Mouse (Mus musculus) megakaryocyte, embryonic 14.5 days (primary cell): Measurements from ENCODE around the gene Dhcr7. TPM values are rescaled to one million over a fixed set of nuclear protein-coding genes. Genes with fewer than 3 reads are reported as not detected.

Experiments
- H3K27me3 ChIP-seq: replicated peaks from 2 replicates; pipeline ENCODE3; 2012; ENCODE audit warnings: inconsistent platforms
- H3K36me3 ChIP-seq: replicated peaks from 2 replicates; pipeline ENCODE3; 2012; ENCODE audit warnings: low read length, inconsistent platforms, mixed read lengths
- H3K4me1 ChIP-seq: 2 replicates; pipeline ENCODE4 v1.6.1; 2012; ENCODE audit warnings: inconsistent platforms
- H3K4me3 ChIP-seq: replicated peaks from 2 replicates; pipeline ENCODE3; 2012; ENCODE audit warnings: moderate library complexity, mild to moderate bottlenecking, inconsistent platforms
- H3K9me3 ChIP-seq: 2 replicates; pipeline ENCODE4 v1.6.1; 2012; ENCODE audit warnings: inconsistent platforms
- FLI1 ChIP-seq: IDR thresholded peaks from 2 replicates; pipeline ENCODE4 v1.6.1; 2012; ENCODE audit warnings: low read length, inconsistent platforms, mixed read lengths
- GATA1 ChIP-seq: IDR thresholded peaks from 3 replicates; pipeline ENCODE4 v1.6.1; 2012; ENCODE audit warnings: mixed read lengths, low read length, inconsistent platforms, borderline replicate concordance
- polyA plus RNA-seq: library from polyadenylated mRNA; stranded (reverse); fragments of >175 nt; gene quantifications from 2 replicates; pipeline ENCODE4 v1.2.3, GENCODE M21; 2012; ENCODE audit warnings: low replicate concordance; ENCODE audit not compliant: insufficient read depth

Gene Dhcr7
- 12.3 and 14.5 TPM in 2 replicates for polyA plus RNA-seq

DNA sequence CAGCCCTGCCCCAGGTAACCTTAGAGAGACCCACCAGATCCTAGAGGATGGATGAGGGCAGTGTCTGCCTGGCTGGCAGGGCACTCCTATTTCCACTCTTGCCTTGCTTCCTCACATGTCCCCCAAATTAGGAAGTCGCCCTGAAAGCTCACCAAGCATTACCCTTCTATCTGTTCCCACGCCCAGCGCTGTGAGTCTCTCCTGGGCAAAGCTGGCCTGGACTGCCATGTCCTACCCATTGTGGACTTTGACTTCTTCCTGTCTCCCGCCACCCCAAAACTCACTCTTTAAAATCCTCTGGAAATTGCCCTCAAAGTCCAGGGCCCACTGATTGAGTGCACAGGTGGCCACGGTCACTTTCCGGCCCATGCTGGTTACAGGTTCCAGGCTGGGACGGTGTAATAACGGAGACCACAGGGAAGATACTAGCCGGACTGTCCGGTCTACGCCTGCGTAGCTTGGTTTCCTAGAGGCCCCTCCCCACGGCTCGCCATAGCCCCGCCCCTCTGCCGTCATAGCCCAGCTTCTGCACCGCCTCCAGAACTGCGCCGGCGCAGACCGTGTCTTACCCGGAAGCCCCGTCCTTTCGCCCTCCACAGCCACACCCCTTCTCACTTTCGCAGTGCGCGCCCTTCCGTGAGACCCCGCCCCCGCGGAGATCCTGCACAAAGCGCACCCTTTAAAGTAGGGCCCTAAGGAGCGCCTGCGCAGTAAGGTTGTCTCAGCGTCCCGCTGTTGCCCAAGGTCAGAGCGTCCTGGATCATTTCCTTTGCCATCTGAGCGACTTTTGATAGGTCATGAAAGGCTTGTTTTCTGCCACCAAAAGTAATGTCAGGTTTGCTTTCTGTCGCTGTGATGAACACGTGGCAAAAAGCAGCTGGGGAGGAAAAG, at the start of gene Dhcr7, which contains the start of gene Nadsyn1:
Gene Dhcr7 (plus strand): TSS at position 771 of the 891 bp plus-strand sequence.
Gene Nadsyn1 (minus strand): TSS at position 475 of the 891 bp plus-strand sequence.
- Histone ChIP-seq H3K9me3 (no peaks in the 10 kb centered on the region), H3K27me3 (no peaks in the 10 kb centered on the region), H3K36me3 (peaks cover 22% of the 10 kb centered on the region), H3K4me1 (peaks cover 44% of the 10 kb centered on the region), H3K4me3 (peak within 1 kb of the TSS; percentile 97)
- TF ChIP-seq GATA1: no peak
- no peak for TF ChIP-seq FLI1

DNA sequence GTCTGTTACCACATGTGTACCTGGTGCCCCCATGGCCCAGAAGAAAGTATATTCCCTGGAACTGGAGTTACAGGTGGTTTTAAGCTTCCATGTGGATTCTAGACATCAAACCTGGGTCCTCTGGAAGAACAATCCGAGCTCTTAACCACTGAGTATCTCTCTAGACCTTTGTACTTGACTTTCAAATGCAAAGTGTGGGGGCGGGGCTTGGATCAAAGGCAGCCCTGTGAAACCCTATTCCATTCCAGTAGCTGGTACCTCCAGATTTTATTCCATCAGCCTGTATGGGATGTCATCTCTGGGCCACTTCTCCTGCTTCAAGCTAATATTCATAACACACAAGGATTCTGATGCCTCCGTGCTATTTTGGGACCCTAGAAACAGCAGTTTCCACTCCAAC, 46.8 kb upstream of the Dhcr7 start:
- H3K4me1 ChIP-seq: peaks cover 1% of the 10 kb centered on the region; the same call in 1 of the 2 replicates
- peaks cover 50% of the 10 kb centered on the region for H3K27me3 ChIP-seq
- H3K36me3 ChIP-seq: no peaks in the 10 kb centered on the region
- peaks cover 4% of the 10 kb centered on the region for H3K9me3 ChIP-seq
- H3K4me3 ChIP-seq: no peak overlapping the region
- TF ChIP-seq FLI1: no peak
- TF ChIP-seq GATA1: no peak

DNA sequence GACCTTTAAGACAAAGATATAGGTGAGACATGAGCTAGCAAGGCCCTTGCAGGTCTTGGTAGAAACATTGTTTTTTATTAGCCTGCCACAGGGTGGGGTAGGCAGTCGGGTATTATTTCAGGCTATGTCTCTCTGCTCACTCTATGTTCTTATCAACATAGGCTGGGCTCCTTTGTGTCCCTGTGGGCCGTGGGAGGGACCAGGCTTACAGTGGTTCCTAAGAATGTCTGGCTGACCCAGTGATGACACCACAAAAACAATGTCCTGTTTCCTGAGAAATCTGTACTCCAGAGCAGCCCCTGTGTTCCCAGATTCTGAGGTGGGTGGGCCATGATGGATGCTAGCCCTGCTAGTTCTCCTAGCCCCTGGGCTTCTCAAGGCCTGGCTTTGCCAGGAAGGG, 45.6 kb upstream of the Dhcr7 start:
- TF ChIP-seq GATA1: no peak
- no peak for TF ChIP-seq FLI1

DNA sequence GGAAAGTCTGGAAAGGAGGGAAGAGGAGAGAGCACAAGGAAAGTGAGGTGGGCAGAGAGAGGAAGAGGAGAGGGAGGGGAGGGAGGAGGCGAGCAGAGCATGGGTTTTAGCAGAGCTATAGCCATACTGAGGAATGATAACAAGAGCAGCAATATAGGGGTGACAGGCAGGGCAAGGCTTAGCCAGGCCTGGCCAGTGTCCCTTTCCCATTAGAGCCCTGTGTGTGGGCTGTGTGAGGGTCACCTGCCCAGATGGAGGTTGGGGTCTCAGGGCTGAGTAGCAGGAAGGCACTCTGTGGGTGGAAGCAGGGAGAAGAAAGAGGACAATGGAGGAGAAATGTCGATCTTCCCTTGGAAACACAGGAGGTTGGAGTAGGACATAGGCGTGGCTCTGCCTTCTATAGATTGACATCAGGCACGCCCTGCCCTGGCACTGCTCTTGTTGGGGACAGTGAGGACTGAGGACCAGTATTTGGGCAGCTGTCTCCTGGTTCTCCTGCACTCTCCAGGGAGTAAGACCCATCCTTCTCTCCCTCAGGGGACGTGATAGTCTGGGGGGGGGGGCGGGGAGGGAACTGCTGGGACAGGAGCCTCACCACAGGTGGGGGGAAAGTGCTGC, 39.5 kb upstream of the Dhcr7 start:
- Histone ChIP-seq H3K27me3 (peaks cover 76% of the 10 kb centered on the region), H3K9me3 (no peaks in the 10 kb centered on the region), H3K36me3 (no peaks in the 10 kb centered on the region), H3K4me3 (peak overlapping the region; percentile 91), H3K4me1 (peaks cover 38% of the 10 kb centered on the region)
- TF ChIP-seq GATA1: no peak
- no peak for TF ChIP-seq FLI1

More for the DNA sequence above, 45.6 kb upstream of the Dhcr7 start:
- H3K4me3 ChIP-seq: no peak overlapping the region
- peaks cover under 1% of the 10 kb centered on the region for H3K9me3 ChIP-seq
- H3K36me3 ChIP-seq: no peaks in the 10 kb centered on the region
- peaks cover 5% of the 10 kb centered on the region; the same call in 1 of the 2 replicates for H3K4me1 ChIP-seq
- H3K27me3 ChIP-seq: peaks cover 59% of the 10 kb centered on the region

DNA sequence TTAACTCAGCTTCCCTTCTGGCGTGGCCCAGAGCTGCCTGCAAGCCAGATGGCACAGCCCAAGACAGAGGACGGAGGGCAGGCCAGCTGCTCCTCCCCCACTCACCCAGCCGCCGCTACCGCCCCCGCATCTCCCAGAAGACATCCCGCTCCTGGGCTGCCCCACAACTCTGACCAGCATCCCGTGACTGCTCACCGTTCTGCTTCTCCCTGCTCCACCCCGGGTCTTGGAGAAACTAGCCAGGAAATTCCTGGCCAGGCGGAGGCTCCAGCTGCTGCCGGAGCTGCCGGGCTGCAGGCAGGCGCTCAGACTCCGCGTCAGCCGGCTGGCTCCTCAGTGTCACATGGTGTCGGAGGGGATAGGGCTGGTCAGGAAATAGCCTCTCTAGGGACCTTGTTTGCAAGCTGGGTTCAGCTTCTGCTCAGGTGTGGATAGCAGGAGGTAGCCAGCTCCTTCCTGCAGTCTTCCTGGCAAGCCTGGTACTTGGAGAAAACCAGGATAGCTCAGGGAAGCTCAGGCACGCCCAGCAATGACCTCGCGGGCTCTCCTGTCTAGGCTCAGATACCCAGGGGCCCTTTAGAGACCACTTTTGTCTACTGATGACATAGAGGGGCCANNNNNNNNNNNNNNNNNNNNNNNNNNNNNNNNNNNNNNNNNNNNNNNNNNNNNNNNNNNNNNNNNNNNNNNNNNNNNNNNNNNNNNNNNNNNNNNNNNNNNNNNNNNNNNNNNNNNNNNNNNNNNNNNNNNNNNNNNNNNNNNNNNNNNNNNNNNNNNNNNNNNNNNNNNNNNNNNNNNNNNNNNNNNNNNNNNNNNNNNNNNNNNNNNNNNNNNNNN, 38.7 kb upstream of the Dhcr7 start, which contains the start of gene Mrgpre:
Gene Mrgpre (minus strand): TSS at position 505 of the 834 bp plus-strand sequence.
- H3K27me3 ChIP-seq: peaks cover 76% of the 10 kb centered on the region
- H3K4me1 ChIP-seq: peaks cover 38% of the 10 kb centered on the region
- no peaks in the 10 kb centered on the region for H3K36me3 ChIP-seq
- TF ChIP-seq GATA1: no peak
- TF ChIP-seq FLI1: no peak
- H3K9me3 ChIP-seq: 0 out of 2 replicates have a peak, but pooled peaks cover 4% of the 10 kb centered on the region
- peak within 1 kb of the TSS; percentile 91 for H3K4me3 ChIP-seq

DNA sequence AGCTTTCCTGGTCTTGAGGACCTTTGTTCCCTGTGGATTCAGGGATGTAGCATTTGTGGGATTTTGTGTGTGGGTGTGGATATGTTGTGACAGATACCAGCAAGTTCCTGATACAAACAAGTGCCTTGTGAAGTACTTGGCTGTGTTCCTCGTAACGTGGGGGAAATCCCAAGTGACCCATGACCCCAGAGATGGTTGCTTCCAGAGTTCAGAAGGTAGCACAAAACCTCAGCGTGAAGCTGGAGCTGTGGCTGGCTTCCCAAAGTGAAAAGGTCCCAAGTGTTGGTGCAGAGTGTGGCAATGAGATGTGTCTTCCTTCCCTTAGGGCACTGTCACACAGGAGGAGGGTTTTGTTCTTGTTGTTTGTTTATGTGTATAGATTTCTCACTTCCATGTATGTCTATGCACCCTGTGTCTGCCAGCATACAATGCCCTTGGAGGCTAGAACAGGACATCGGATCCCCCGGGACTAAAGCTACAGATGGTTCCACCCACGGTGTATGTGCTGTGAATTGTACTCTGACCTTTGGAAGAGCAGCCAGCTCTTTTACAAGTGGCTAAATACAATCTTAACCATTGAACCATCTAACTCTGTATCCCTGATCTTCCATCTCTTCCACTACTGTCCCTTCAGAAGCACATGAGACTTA, 30.5 kb upstream of the Dhcr7 start:
- TF ChIP-seq FLI1: no peak
- TF ChIP-seq GATA1: no peak
- H3K27me3 ChIP-seq: peaks cover 27% of the 10 kb centered on the region

DNA sequence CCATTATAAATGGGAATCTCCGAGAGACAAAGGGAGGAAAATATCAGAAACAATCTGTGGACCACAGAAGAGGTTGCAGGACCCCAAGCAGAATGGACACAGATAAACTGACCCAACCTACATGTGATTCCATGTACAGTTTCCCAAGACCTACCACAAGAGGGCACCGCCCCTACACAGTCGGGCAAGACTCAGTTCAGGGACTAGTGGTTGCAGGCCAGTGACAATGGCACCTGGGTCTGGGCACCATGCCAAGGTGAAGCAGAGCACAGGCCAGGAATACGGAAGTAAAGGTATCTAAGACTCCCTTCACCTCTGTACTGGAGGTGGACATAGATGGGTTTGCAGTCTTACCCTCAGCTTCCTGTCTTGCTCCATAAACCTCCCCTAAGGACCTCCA, 29.8 kb upstream of the Dhcr7 start:
- Histone ChIP-seq H3K4me1 (no peaks in the 10 kb centered on the region), H3K36me3 (peaks cover 34% of the 10 kb centered on the region), H3K27me3 (peaks cover 27% of the 10 kb centered on the region), H3K9me3 (peaks cover 20% of the 10 kb centered on the region), H3K4me3 (no peak overlapping the region)
- TF ChIP-seq FLI1 (no peak), GATA1 (no peak)

More for the DNA sequence above, 30.5 kb upstream of the Dhcr7 start:
- Histone ChIP-seq H3K4me3 (no peak overlapping the region), H3K36me3 (peaks cover 28% of the 10 kb centered on the region), H3K9me3 (peaks cover 20% of the 10 kb centered on the region), H3K4me1 (no peaks in the 10 kb centered on the region)

DNA sequence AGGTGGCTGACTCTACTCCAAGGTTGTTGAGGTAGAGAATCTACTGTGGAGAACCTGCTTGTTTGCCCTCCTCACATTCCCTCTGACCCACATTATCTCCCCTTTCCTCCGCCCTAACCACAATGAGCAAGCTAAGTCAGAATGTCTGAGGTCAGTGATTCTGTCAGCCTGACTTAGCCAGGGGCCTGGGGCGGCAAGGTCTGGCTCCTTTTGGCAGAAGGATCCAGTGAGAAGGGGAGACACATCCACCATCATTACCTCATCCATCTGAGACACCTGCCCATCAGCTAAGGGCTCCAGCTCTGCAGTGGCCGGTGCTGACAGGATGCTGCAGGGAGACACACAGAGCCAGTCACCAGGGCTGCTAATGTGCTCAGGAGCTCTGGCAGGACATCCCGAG, 24.2 kb upstream of the Dhcr7 start:
- Histone ChIP-seq H3K27me3 (no peaks in the 10 kb centered on the region), H3K9me3 (no peaks in the 10 kb centered on the region), H3K36me3 (peaks cover 90% of the 10 kb centered on the region), H3K4me3 (no peak overlapping the region), H3K4me1 (peaks cover 28% of the 10 kb centered on the region)
- no peak for TF ChIP-seq FLI1
- no peak for TF ChIP-seq GATA1

DNA sequence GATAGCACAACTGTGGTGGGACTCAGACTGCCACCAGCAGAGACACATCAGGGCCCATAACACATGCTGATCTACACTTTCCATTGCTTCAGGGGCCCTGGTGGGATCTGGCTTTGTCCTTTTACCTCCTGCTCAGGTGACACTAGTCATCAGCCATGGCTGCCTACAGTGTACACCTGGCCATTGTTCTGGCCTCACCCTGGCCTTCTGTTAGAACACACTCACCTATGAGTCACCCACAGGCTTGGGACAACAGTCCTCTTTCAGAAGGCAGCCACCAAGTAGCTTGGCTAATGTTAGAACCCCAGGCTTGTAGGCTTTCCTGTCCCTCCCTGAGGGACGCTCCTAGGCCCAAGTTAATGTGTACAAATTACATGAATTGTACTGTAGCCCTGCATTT, 22.2 kb upstream of the Dhcr7 start:
- Histone ChIP-seq H3K36me3 (peaks cover 95% of the 10 kb centered on the region), H3K9me3 (no peaks in the 10 kb centered on the region), H3K27me3 (no peaks in the 10 kb centered on the region), H3K4me3 (no peak overlapping the region), H3K4me1 (peaks cover 28% of the 10 kb centered on the region)
- TF ChIP-seq FLI1: no peak
- no peak for TF ChIP-seq GATA1
